Mouse (Mus musculus) ES-Bruce4 (cell line): ENCODE results near the gene Dync1i2. TPM values are rescaled to one million over a fixed set of nuclear protein-coding genes. Genes with fewer than 3 reads are reported as not detected.

Experiments used
- H3K27ac ChIP-seq: 2 replicates; pipeline ENCODE4 v1.5.1; 2012; ENCODE audit warnings: low read length, inconsistent platforms; ENCODE audit not compliant: insufficient read depth
- H3K27me3 ChIP-seq: 2 replicates; pipeline ENCODE4 v1.6.1; 2012; ENCODE audit warnings: mild to moderate bottlenecking, low read length, inconsistent platforms; ENCODE audit not compliant: control insufficient read depth, poor library complexity, insufficient read depth, severe bottlenecking
- H3K36me3 ChIP-seq: 2 replicates; pipeline ENCODE4 v1.6.1; 2012; ENCODE audit warnings: inconsistent platforms, mild to moderate bottlenecking, low read length, moderate library complexity; ENCODE audit not compliant: control insufficient read depth, poor library complexity, insufficient read depth, severe bottlenecking
- H3K4me1 ChIP-seq: one replicate; pipeline ENCODE4 v1.8.1; 2011; ENCODE audit warnings: low read length; ENCODE audit not compliant: control insufficient read depth, insufficient read depth
- H3K4me3 ChIP-seq: 2 replicates; pipeline ENCODE4 v1.5.1; 2011; ENCODE audit warnings: low read depth, mild to moderate bottlenecking, low read length
- H3K9ac ChIP-seq: 2 replicates; pipeline ENCODE4 v1.6.1; 2012; ENCODE audit warnings: low read depth, mild to moderate bottlenecking, inconsistent platforms; ENCODE audit not compliant: poor library complexity, severe bottlenecking
- H3K9me3 ChIP-seq: replicated peaks from 2 replicates; pipeline ENCODE4 v1.6.1; 2012; ENCODE audit warnings: mild to moderate bottlenecking, low read length, inconsistent platforms; ENCODE audit not compliant: control insufficient read depth, poor library complexity, insufficient read depth, severe bottlenecking
- CTCF ChIP-seq: IDR thresholded peaks from one replicate; pipeline ENCODE4 v1.8.1; 2011; ENCODE audit warnings: low read depth, low read length
- EP300 ChIP-seq: IDR thresholded peaks from 2 replicates; pipeline ENCODE4 v1.6.1; 2011; ENCODE audit warnings: low read depth, low read length; ENCODE audit not compliant: insufficient read depth
- POLR2A ChIP-seq: IDR thresholded peaks from one replicate; pipeline ENCODE4 v1.8.1; 2011; ENCODE audit warnings: low read length; ENCODE audit not compliant: insufficient read depth
- polyA plus RNA-seq: library from polyadenylated mRNA; stranded (reverse); fragments of >200 nt; gene quantifications from 2 replicates; pipeline ENCODE4 v1.2.4, GENCODE M21; 2011; ENCODE audit warnings: low read depth; ENCODE audit not compliant: missing spikeins, insufficient read depth, insufficient read length

Dync1i2 gene
- polyA plus RNA-seq, 1 experiment, result 140 TPM

DNA sequence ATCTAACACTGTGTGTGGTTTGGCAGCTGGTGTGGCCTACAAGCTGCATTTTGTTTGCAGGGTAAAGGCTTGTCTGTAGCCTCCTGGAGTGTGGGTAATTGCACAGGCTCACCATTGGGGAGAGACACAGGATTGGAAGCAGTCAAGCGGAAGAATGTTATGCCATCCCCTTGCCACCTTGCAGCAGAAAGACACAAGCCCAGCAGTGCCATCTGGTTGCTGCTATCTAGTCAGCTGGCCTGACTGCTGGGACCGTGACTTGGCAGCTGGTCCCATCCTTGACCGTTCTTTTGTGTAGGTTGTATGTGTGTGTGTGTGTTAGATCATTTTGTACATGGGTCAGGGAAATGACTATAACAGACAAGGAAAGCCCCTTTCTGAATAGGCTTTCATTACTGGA lies 33.9 kb downstream of the Dync1i2 start:
- Histone ChIP-seq H3K27me3 (no peaks in the 10 kb centered on the region), H3K4me1 (no peaks in the 10 kb centered on the region), H3K27ac (no peak overlapping the region), H3K9ac (no peak overlapping the region), H3K36me3 (peaks cover 5% of the 10 kb centered on the region), H3K4me3 (no peak overlapping the region), H3K9me3 (no peaks in the 10 kb centered on the region)
- TF ChIP-seq CTCF, result no peak
- TF ChIP-seq EP300, result no peak
- TF ChIP-seq POLR2A, result no peak

- Histone ChIP-seq H3K9me3 (no peaks in the 10 kb centered on the region), H3K27ac (no peak overlapping the region), H3K36me3 (peaks cover 11% of the 10 kb centered on the region), H3K4me1 (no peaks in the 10 kb centered on the region), H3K4me3 (no peak overlapping the region), H3K27me3 (no peaks in the 10 kb centered on the region), H3K9ac (no peak overlapping the region)
- TF ChIP-seq EP300 (no peak), POLR2A (no peak), CTCF (no peak)
Measured at GRCm38 (mm10) chr2:71246096-71246495, 34.6 kb downstream of the Dync1i2 start.

- no peak overlapping the region for H3K4me3 ChIP-seq
- no peak overlapping the region for H3K27ac ChIP-seq
- H3K9ac ChIP-seq, result no peak overlapping the region
- no peak for TF ChIP-seq CTCF
- TF ChIP-seq POLR2A, result no peak
- TF ChIP-seq EP300, result no peak
- H3K36me3 ChIP-seq, result peaks cover 26% of the 10 kb centered on the region
- H3K27me3 ChIP-seq, result no peaks in the 10 kb centered on the region
- no peaks in the 10 kb centered on the region for H3K4me1 ChIP-seq
- H3K9me3 ChIP-seq, result no peaks in the 10 kb centered on the region
Measured at GRCm38 (mm10) chr2:71248071-71248470, 36.6 kb downstream of the Dync1i2 start.

- Histone ChIP-seq H3K4me3 (no peak overlapping the region), H3K36me3 (peaks cover 26% of the 10 kb centered on the region), H3K27me3 (no peaks in the 10 kb centered on the region), H3K9ac (no peak overlapping the region), H3K4me1 (no peaks in the 10 kb centered on the region), H3K27ac (no peak overlapping the region), H3K9me3 (no peaks in the 10 kb centered on the region)
- TF ChIP-seq POLR2A, result no peak
- no peak for TF ChIP-seq EP300
- TF ChIP-seq CTCF, result no peak
Measured at GRCm38 (mm10) chr2:71250841-71251240, 39.3 kb downstream of the Dync1i2 start.

GRCm38 (mm10) chr2:71254836-71255235 lies 43.3 kb downstream of the Dync1i2 start:
- Histone ChIP-seq H3K36me3 (peaks cover 23% of the 10 kb centered on the region), H3K27me3 (no peaks in the 10 kb centered on the region), H3K9me3 (no peaks in the 10 kb centered on the region), H3K4me1 (no peaks in the 10 kb centered on the region), H3K9ac (no peak overlapping the region), H3K27ac (no peak overlapping the region), H3K4me3 (no peak overlapping the region)
- no peak for TF ChIP-seq CTCF

GRCm38 (mm10) chr2:71256581-71256980 lies 45.1 kb downstream of the Dync1i2 start:
- no peak overlapping the region for H3K9ac ChIP-seq
- no peaks in the 10 kb centered on the region for H3K27me3 ChIP-seq
- H3K36me3 ChIP-seq, result peaks cover 14% of the 10 kb centered on the region
- TF ChIP-seq CTCF (no peak), EP300 (no peak), POLR2A (no peak)
- H3K4me3 ChIP-seq, result no peak overlapping the region
- H3K27ac ChIP-seq, result no peak overlapping the region
- no peaks in the 10 kb centered on the region for H3K4me1 ChIP-seq
- no peaks in the 10 kb centered on the region for H3K9me3 ChIP-seq
